Mouse (Mus musculus) testis, adult 2 months (tissue): ENCODE measurements around the gene Iqsec1.

ENCODE experiments used
- CTCF ChIP-seq: fragments of 200-500 bp; IDR thresholded peaks from 2 replicates; pipeline ENCODE4 v1.5.1; 2012; ENCODE audit warnings: low read depth, mild to moderate bottlenecking, inconsistent platforms, low read length, moderate library complexity; ENCODE audit not compliant: control insufficient read depth, insufficient read depth, insufficient replicate concordance
- POLR2A ChIP-seq: fragments of 200-500 bp; IDR thresholded peaks from 2 replicates; pipeline ENCODE4 v1.6.1; 2012; ENCODE audit warnings: low read depth, mild to moderate bottlenecking, inconsistent platforms, low read length, moderate library complexity; ENCODE audit not compliant: control insufficient read depth

DNA sequence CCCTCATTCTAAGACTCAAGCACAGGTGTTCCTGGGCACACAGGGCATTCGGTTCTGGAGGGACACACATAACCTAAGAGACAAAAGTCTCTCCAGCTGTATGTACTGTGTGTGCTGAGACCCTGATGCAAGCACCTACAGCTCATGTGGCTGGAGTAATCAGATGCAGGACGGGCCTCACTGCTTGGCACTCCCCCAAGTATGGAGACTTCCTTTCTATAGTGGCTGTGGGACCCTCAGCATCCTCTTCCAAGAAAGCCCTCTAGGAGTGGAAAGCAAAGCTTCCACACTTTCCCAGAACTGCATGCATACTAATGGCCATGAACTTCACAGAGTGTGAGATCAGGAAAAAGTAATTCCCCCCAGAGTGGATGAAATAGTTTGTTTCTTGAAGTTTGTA lies 208.0 kb downstream of the Iqsec1 start:
- TF ChIP-seq CTCF (no peak), POLR2A (no peak)
